Mouse (Mus musculus) thymus, adult 2 months (tissue): ENCODE results near the gene Asb4.

ENCODE experiments used
- CTCF ChIP-seq: fragments of 200-500 bp; IDR thresholded peaks from 2 replicates; pipeline ENCODE4 v1.5.1; 2012; ENCODE audit warnings: mild to moderate bottlenecking, control low read depth, low read length, moderate library complexity, borderline replicate concordance; ENCODE audit not compliant: control insufficient read depth, poor library complexity, insufficient read depth; ENCODE audit errors: extremely low read depth
- POLR2A ChIP-seq: fragments of 200-500 bp; IDR thresholded peaks from 2 replicates; pipeline ENCODE4 v1.6.1; 2012; ENCODE audit warnings: mild to moderate bottlenecking, low read length, control low read depth, moderate library complexity; ENCODE audit not compliant: control insufficient read depth, poor library complexity, insufficient read depth; ENCODE audit errors: extremely low read depth

DNA sequence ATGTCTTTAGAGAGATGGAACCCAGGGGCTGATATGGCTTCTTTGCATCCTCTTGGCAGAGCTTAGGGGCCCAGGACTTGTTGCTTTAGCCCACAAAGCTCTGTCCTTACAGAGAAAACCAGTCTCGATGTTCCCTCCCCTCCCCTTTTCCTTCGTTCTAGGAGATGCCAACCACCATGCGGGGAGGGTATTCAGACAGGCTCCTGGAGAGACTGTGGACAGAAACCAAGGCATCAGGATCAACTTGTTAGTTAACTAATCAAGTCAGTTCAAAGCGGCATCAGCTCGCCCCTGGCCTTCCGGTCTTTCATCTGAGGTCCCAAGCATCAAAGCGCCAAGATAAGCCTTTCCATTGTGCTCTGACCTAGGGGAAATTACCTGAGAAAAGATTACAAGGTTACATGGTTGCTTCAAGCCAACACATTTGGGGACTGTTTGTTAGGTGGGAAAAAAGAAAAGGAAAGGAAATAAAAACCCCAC lies 2.0 kb downstream of the Asb4 start:
- TF ChIP-seq POLR2A, result no peak
- TF ChIP-seq CTCF, result no peak
